Mouse (Mus musculus): ENCODE results near the gene Dnajc4. TPM values are rescaled to one million over a fixed set of nuclear protein-coding genes. Genes with fewer than 3 reads are reported as not detected.

Dnajc4 gene
- total and polyA plus RNA-seq, 3 experiments = 11.6 to 29.4 (median 24.3) TPM

- TF ChIP-seq TAL1 (conservative IDR thresholded peaks at IDR 0.05; ENCODE audit: low read depth, low read length) (no peak), CTCF (IDR thresholded peaks at IDR 0.05; ENCODE audit: low read depth, low read length) (no peak), GATA1 (IDR thresholded peaks at IDR 0.05; ENCODE audit: borderline replicate concordance, low read length) (no peak), GATA2 (IDR thresholded peaks at IDR 0.05; ENCODE audit: borderline replicate concordance, low read depth, low read length) (no peak), POLR2AphosphoS5 (IDR thresholded peaks at IDR 0.05; ENCODE audit: insufficient replicate concordance, low read depth, low read length) (no peak; the same call in 1 of the 2 replicates)
- Histone ChIP-seq H3K27me3 (ENCODE audit: insufficient read depth, low read length) (no peaks in the 10 kb centered on the region), H3K36me3 (replicated peaks) (peaks cover 72% of the 10 kb centered on the region), H3K4me1 (ENCODE audit: insufficient read depth, low read depth, low read length) (peaks cover 62% of the 10 kb centered on the region), H3K9me3 (replicated peaks) (no peaks in the 10 kb centered on the region), H3K4me3 (ENCODE audit: low read depth, low read length) (peak overlapping the region; percentile 80)
- DNase-seq (ENCODE audit: low spot score) = peak; percentile 85
- peak; percentile 71 for ATAC-seq (ENCODE audit: extremely low read depth, insufficient number of reproducible peaks, low FRiP score, poor library complexity, severe bottlenecking)
Observed at GRCm38 (mm10) chr19:6951381-6951968, 40.9 kb downstream of the Dnajc4 start.

GRCm38 (mm10) chr19:6950613-6951153 lies 41.7 kb downstream of the Dnajc4 start:
- Histone ChIP-seq H3K4me1 (ENCODE audit: insufficient read depth, low read depth, low read length) (peaks cover 69% of the 10 kb centered on the region), H3K27me3 (ENCODE audit: insufficient read depth, low read length) (no peaks in the 10 kb centered on the region), H3K9me3 (replicated peaks) (no peaks in the 10 kb centered on the region), H3K4me3 (ENCODE audit: low read depth, low read length) (peak overlapping the region; percentile 80), H3K36me3 (replicated peaks) (peaks cover 72% of the 10 kb centered on the region)
- peak; percentile 26 for DNase-seq (ENCODE audit: low spot score)
- TF ChIP-seq CTCF (IDR thresholded peaks at IDR 0.05; ENCODE audit: low read depth, low read length) (no peak), TAL1 (conservative IDR thresholded peaks at IDR 0.05; ENCODE audit: low read depth, low read length) (no peak), GATA1 (IDR thresholded peaks at IDR 0.05; ENCODE audit: borderline replicate concordance, low read length) (no peak), GATA2 (IDR thresholded peaks at IDR 0.05; ENCODE audit: borderline replicate concordance, low read depth, low read length) (no peak), POLR2AphosphoS5 (IDR thresholded peaks at IDR 0.05; ENCODE audit: insufficient replicate concordance, low read depth, low read length) (no peak; the same call in 1 of the 2 replicates)
- no peak for ATAC-seq (ENCODE audit: extremely low read depth, insufficient number of reproducible peaks, low FRiP score, poor library complexity, severe bottlenecking)

- ATAC-seq (ENCODE audit: extremely low read depth, insufficient number of reproducible peaks, low FRiP score, poor library complexity, severe bottlenecking) (no peak), DNase-seq (ENCODE audit: low spot score) (no peak)
- Histone ChIP-seq H3K27me3 (ENCODE audit: insufficient read depth, low read length) (no peaks in the 10 kb centered on the region), H3K36me3 (replicated peaks) (peaks cover 72% of the 10 kb centered on the region), H3K4me1 (ENCODE audit: insufficient read depth, low read depth, low read length) (peaks cover 69% of the 10 kb centered on the region), H3K9me3 (replicated peaks) (no peaks in the 10 kb centered on the region), H3K4me3 (ENCODE audit: low read depth, low read length) (no peak overlapping the region; the same call in 1 of the 2 replicates)
- TF ChIP-seq POLR2AphosphoS5 (IDR thresholded peaks at IDR 0.05; ENCODE audit: insufficient replicate concordance, low read depth, low read length) = no peak
- TF ChIP-seq GATA2 (IDR thresholded peaks at IDR 0.05; ENCODE audit: borderline replicate concordance, low read depth, low read length) = no peak
- TF ChIP-seq TAL1 (conservative IDR thresholded peaks at IDR 0.05; ENCODE audit: low read depth, low read length) = no peak
- no peak for TF ChIP-seq CTCF (IDR thresholded peaks at IDR 0.05; ENCODE audit: low read depth, low read length)
- no peak for TF ChIP-seq GATA1 (IDR thresholded peaks at IDR 0.05; ENCODE audit: borderline replicate concordance, low read length)
Observed at GRCm38 (mm10) chr19:6949951-6950350, 42.4 kb downstream of the Dnajc4 start.

GRCm38 (mm10) chr19:6949532-6949931 lies 42.8 kb downstream of the Dnajc4 start:
- Histone ChIP-seq H3K27me3 (ENCODE audit: insufficient read depth, low read length) (no peaks in the 10 kb centered on the region), H3K9me3 (replicated peaks) (no peaks in the 10 kb centered on the region), H3K4me3 (ENCODE audit: low read depth, low read length) (no peak overlapping the region), H3K36me3 (replicated peaks) (peaks cover 69% of the 10 kb centered on the region), H3K4me1 (ENCODE audit: insufficient read depth, low read depth, low read length) (peaks cover 69% of the 10 kb centered on the region)
- TF ChIP-seq GATA2 (IDR thresholded peaks at IDR 0.05; ENCODE audit: borderline replicate concordance, low read depth, low read length) = no peak
- no peak for TF ChIP-seq POLR2AphosphoS5 (IDR thresholded peaks at IDR 0.05; ENCODE audit: insufficient replicate concordance, low read depth, low read length)
- no peak for TF ChIP-seq CTCF (IDR thresholded peaks at IDR 0.05; ENCODE audit: low read depth, low read length)
- TF ChIP-seq TAL1 (conservative IDR thresholded peaks at IDR 0.05; ENCODE audit: low read depth, low read length) = no peak
- TF ChIP-seq GATA1 (IDR thresholded peaks at IDR 0.05; ENCODE audit: borderline replicate concordance, low read length) = no peak
- DNase-seq (ENCODE audit: low spot score) (no peak), ATAC-seq (ENCODE audit: extremely low read depth, insufficient number of reproducible peaks, low FRiP score, poor library complexity, severe bottlenecking) (no peak)

- ATAC-seq (ENCODE audit: extremely low read depth, insufficient number of reproducible peaks, low FRiP score, poor library complexity, severe bottlenecking) (no peak), DNase-seq (ENCODE audit: low spot score) (no peak)
- Histone ChIP-seq H3K27me3 (ENCODE audit: insufficient read depth, low read length) (no peaks in the 10 kb centered on the region), H3K4me1 (ENCODE audit: insufficient read depth, low read depth, low read length) (peaks cover 68% of the 10 kb centered on the region), H3K4me3 (ENCODE audit: low read depth, low read length) (no peak overlapping the region), H3K36me3 (replicated peaks) (peaks cover 63% of the 10 kb centered on the region), H3K9me3 (replicated peaks) (no peaks in the 10 kb centered on the region)
- TF ChIP-seq GATA2 (IDR thresholded peaks at IDR 0.05; ENCODE audit: borderline replicate concordance, low read depth, low read length) (no peak), CTCF (IDR thresholded peaks at IDR 0.05; ENCODE audit: low read depth, low read length) (no peak), GATA1 (IDR thresholded peaks at IDR 0.05; ENCODE audit: borderline replicate concordance, low read length) (no peak), TAL1 (conservative IDR thresholded peaks at IDR 0.05; ENCODE audit: low read depth, low read length) (no peak), POLR2AphosphoS5 (IDR thresholded peaks at IDR 0.05; ENCODE audit: insufficient replicate concordance, low read depth, low read length) (no peak)
Observed at GRCm38 (mm10) chr19:6948186-6948585, 44.2 kb downstream of the Dnajc4 start.

GRCm38 (mm10) chr19:6947742-6948141 lies 44.6 kb downstream of the Dnajc4 start:
- DNase-seq (ENCODE audit: low spot score) (no peak), ATAC-seq (ENCODE audit: extremely low read depth, insufficient number of reproducible peaks, low FRiP score, poor library complexity, severe bottlenecking) (no peak)
- Histone ChIP-seq H3K9me3 (replicated peaks) (no peaks in the 10 kb centered on the region), H3K36me3 (replicated peaks) (peaks cover 59% of the 10 kb centered on the region), H3K4me1 (ENCODE audit: insufficient read depth, low read depth, low read length) (peaks cover 67% of the 10 kb centered on the region), H3K4me3 (ENCODE audit: low read depth, low read length) (no peak overlapping the region), H3K27me3 (ENCODE audit: insufficient read depth, low read length) (no peaks in the 10 kb centered on the region)
- no peak for TF ChIP-seq GATA1 (IDR thresholded peaks at IDR 0.05; ENCODE audit: borderline replicate concordance, low read length)
- no peak for TF ChIP-seq CTCF (IDR thresholded peaks at IDR 0.05; ENCODE audit: low read depth, low read length)
- no peak for TF ChIP-seq GATA2 (IDR thresholded peaks at IDR 0.05; ENCODE audit: borderline replicate concordance, low read depth, low read length)
- no peak for TF ChIP-seq POLR2AphosphoS5 (IDR thresholded peaks at IDR 0.05; ENCODE audit: insufficient replicate concordance, low read depth, low read length)
- no peak for TF ChIP-seq TAL1 (conservative IDR thresholded peaks at IDR 0.05; ENCODE audit: low read depth, low read length)
